Mouse (Mus musculus): Measurements from ENCODE around the gene Ydjc. TPM values are rescaled to one million over a fixed set of nuclear protein-coding genes. Genes with fewer than 3 reads are reported as not detected.
"Not testable (repeated sequence)": the region's sequence is repeated elsewhere in the genome, so short reads cannot be mapped to it uniquely, and the experiment has no call there.

Gene Ydjc
- polyA plus RNA-seq, 1 experiment from 2014 or later = 11.9 TPM

DNA sequence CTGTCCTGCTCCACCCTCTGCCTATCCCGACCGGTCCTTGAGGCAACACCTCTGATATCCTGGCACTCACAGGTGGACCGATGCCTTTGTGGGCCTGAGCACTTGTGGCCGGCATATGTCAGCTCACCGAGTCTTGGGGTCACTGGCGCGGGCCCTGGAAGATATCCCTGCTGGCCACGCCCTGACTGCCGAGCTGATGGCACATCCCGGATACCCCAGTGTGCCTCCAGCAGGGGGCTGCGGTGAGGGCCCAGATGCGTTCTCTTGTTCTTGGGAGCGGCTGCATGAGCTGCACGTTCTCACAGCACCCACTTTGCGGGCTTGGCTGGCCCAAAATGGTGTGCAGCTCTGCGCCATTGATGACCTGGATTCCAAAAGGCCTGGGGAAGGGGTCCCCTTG lies 3.7 kb downstream of the Ydjc start:
- Histone ChIP-seq H3K9me3 (ENCODE audit: control insufficient read depth, low read length) (no peaks in the 10 kb centered on the region), H3K4me2 (replicated peaks; ENCODE audit: low read depth, low read length) (peak overlapping the region; percentile 80), H3K36me3 (ENCODE audit: control insufficient read depth, insufficient read depth, low read length) (no peaks in the 10 kb centered on the region), H3K27ac (ENCODE audit: low read depth, low read length) (no peak overlapping the region), H3K9ac (ENCODE audit: low read depth, low read length) (no peak overlapping the region), H3K4me1 (replicated peaks; ENCODE audit: control insufficient read depth, insufficient read depth, low read length) (0 out of 2 replicates have a peak, but pooled peaks cover 3% of the 10 kb centered on the region), H3K27me3 (ENCODE audit: control insufficient read depth, insufficient read depth, low read length) (peaks cover 12% of the 10 kb centered on the region), H3K4me3 (ENCODE audit: low read depth, low read length) (peak overlapping the region; percentile 36)
- ATAC-seq (ENCODE audit: low FRiP score) = peak; percentile 25; the same call in 1 of the 2 replicates
- 6% methylated on average over 16 of the region's 16 CpGs for WGBS
- DNase-seq (ENCODE audit: low spot score) = peak; percentile 67

DNA sequence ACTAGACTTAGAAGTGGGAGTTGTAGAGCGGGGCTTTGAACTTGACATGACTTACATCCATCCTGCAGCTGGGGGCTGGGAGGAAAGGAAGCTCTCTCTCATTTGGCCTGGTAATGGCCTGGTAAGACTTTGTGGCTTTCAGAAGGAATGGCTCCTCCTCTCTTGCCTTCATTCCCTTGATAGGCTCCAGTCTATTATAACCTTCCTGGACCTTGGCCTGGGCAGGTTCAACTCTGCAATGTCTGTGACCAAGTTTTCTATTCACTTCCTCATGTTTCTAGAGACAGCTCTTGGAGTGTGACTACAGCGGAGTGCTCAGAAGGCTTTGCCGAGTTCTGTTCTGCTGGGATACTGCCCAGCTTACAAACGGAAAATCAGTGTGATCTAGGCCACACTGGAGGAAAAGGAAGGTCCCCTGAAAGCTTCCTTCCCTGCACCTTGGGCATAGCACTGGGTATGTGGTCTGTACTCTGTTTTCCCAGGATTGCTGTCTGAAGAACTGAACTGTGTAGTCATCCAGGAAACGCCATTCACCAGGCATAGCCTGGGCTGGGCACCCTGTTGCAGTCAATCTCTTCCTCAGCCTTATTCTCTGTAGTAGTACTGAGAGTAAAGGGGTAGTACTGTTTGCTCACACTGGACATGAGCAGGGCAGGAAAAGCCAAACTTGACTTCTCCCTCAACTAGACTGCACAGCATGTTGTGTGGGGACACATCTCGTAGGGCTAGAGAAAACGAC lies 6.3 kb downstream of the Ydjc start:
- no peak for ATAC-seq (ENCODE audit: low FRiP score)
- DNase-seq (ENCODE audit: low spot score) = no peak
- H3K27me3 ChIP-seq (ENCODE audit: control insufficient read depth, insufficient read depth, low read length) = peaks cover 12% of the 10 kb centered on the region
- H3K9ac ChIP-seq (ENCODE audit: low read depth, low read length) = no peak overlapping the region
- 0 out of 2 replicates have a peak, but pooled peaks cover 3% of the 10 kb centered on the region for H3K4me1 ChIP-seq (replicated peaks; ENCODE audit: control insufficient read depth, insufficient read depth, low read length)
- H3K9me3 ChIP-seq (ENCODE audit: control insufficient read depth, low read length) = no peaks in the 10 kb centered on the region
- H3K27ac ChIP-seq (ENCODE audit: low read depth, low read length) = no peak overlapping the region
- H3K4me2 ChIP-seq (replicated peaks; ENCODE audit: low read depth, low read length) = no peak overlapping the region
- H3K4me3 ChIP-seq (ENCODE audit: low read depth, low read length) = no peak overlapping the region
- WGBS = 87% methylated on average over 7 of the region's 7 CpGs
- no peaks in the 10 kb centered on the region for H3K36me3 ChIP-seq (ENCODE audit: control insufficient read depth, insufficient read depth, low read length)

DNA sequence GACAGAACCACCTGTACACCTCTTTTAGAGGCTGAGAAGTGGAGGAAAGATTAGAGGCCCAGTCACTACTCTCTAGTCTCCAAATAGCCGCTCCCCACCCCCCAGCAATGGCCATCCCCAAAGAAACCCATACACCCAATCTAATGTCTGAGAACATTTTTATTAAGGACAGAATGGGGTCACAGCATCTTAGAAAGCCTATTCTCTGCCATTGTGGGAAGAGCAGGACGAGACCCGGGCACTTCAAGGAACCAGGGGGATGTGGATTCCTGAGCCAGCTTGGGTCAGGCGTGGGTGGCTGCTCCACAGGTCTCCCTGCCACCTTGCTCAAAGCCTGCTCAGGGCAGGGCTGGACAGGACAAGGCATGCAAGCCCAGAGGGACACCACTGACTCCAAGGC lies 7.5 kb downstream of the Ydjc start:
- Histone ChIP-seq H3K36me3 (ENCODE audit: control insufficient read depth, insufficient read depth, low read length) (no peaks in the 10 kb centered on the region), H3K27ac (ENCODE audit: low read depth, low read length) (no peak overlapping the region), H3K4me1 (replicated peaks; ENCODE audit: control insufficient read depth, insufficient read depth, low read length) (0 out of 2 replicates have a peak, but pooled peaks cover 3% of the 10 kb centered on the region), H3K9ac (ENCODE audit: low read depth, low read length) (no peak overlapping the region), H3K4me2 (replicated peaks; ENCODE audit: low read depth, low read length) (no peak overlapping the region), H3K9me3 (ENCODE audit: control insufficient read depth, low read length) (no peaks in the 10 kb centered on the region), H3K4me3 (ENCODE audit: low read depth, low read length) (no peak overlapping the region), H3K27me3 (ENCODE audit: control insufficient read depth, insufficient read depth, low read length) (peaks cover 12% of the 10 kb centered on the region)
- 92% methylated on average over 4 of the region's 4 CpGs for WGBS
- no peak for DNase-seq (ENCODE audit: low spot score)
- ATAC-seq (ENCODE audit: low FRiP score) = no peak

DNA sequence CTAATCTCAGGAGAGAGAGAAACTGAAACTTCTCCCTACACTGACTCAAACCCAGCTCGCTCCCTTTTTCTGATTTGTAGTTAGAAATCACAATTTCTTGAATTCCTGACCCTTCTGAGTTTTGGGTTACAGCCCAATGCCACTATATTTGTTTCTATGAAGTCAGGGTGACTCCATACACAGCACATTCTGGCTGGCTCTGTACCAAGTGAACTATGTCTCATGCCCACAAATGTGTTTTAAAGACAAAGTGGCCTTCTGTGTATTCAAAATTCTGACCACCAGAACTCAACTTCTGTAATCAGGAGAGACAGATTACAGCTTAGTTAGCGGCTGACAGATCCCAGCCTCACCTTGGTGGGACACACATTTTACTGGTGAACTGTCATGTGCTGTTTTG lies 9.9 kb downstream of the Ydjc start:
- H3K9me3 ChIP-seq (ENCODE audit: control insufficient read depth, low read length) = no peaks in the 10 kb centered on the region
- ATAC-seq (ENCODE audit: low FRiP score) (no peak), DNase-seq (ENCODE audit: low spot score) (no peak)
- H3K27me3 ChIP-seq (ENCODE audit: control insufficient read depth, insufficient read depth, low read length) = no peaks in the 10 kb centered on the region
- no peak overlapping the region for H3K4me3 ChIP-seq (ENCODE audit: low read depth, low read length)
- 97% methylated on average over 2 of the region's 2 CpGs for WGBS
- H3K36me3 ChIP-seq (ENCODE audit: control insufficient read depth, insufficient read depth, low read length) = peaks cover 3% of the 10 kb centered on the region; the same call in 1 of the 2 replicates
- H3K4me2 ChIP-seq (replicated peaks; ENCODE audit: low read depth, low read length) = no peak overlapping the region
- no peak overlapping the region for H3K27ac ChIP-seq (ENCODE audit: low read depth, low read length)
- no peak overlapping the region for H3K9ac ChIP-seq (ENCODE audit: low read depth, low read length)
- no peaks in the 10 kb centered on the region for H3K4me1 ChIP-seq (replicated peaks; ENCODE audit: control insufficient read depth, insufficient read depth, low read length)

- H3K9ac ChIP-seq (ENCODE audit: low read depth, low read length); H3K9me3 ChIP-seq (ENCODE audit: control insufficient read depth, low read length); H3K27ac ChIP-seq (ENCODE audit: low read depth, low read length); H3K27me3 ChIP-seq (ENCODE audit: control insufficient read depth, insufficient read depth, low read length); H3K4me2 ChIP-seq (replicated peaks; ENCODE audit: low read depth, low read length); ATAC-seq (ENCODE audit: low FRiP score); H3K4me1 ChIP-seq (replicated peaks; ENCODE audit: control insufficient read depth, insufficient read depth, low read length); H3K4me3 ChIP-seq (ENCODE audit: low read depth, low read length); DNase-seq (ENCODE audit: low spot score); H3K36me3 ChIP-seq (ENCODE audit: control insufficient read depth, insufficient read depth, low read length): not testable (repeated sequence)
- 92% methylated on average over 1 of the region's 1 CpGs for WGBS
These were observed 21.1 kb downstream of the Ydjc start for GRCm38 (mm10) chr16:17165478-17165877.

DNA sequence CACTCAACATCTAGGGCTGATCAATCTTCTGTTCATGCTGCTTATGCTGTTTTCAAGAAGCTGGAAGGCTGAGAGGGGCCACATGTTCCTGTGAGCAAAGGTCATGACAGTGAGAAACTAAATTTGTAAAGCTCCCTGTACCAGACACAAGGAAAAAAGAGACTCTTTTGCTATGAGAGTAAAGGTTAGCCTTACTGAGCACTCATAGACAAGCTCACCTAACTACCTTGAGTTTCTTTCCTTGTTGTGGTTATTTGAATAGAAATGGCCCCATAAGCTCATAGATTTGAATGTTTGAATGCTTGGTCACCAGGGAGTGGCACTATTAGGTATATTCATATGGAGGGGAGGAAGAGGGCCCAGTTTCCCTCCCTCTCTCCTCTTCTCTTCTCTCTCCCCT lies 22.8 kb downstream of the Ydjc start:
- no peak for DNase-seq (ENCODE audit: low spot score)
- no peak overlapping the region for H3K4me3 ChIP-seq (ENCODE audit: low read depth, low read length)
- ATAC-seq (ENCODE audit: low FRiP score) = no peak

DNA sequence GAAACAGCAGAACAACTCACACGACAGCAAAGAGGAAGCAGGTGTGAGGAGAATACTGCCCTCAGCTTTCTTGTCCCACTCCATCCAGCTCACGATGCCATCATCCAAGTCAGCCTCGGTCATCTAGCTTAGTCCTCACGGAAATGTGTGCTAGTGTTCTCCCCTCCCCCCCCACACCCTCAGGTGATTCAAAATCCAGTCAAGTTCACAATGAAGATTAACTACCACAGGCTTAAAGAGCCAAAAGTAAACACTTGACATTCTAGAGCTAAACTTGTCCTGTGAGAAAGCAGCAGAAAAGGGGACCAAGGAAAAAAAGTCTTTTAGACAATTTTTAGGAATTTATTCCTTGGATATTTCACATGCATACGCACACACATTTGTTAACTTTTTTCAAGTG lies 23.6 kb downstream of the Ydjc start:
- no peak overlapping the region for H3K9ac ChIP-seq (ENCODE audit: low read depth, low read length)
- ATAC-seq (ENCODE audit: low FRiP score) (no peak), DNase-seq (ENCODE audit: low spot score) (no peak)
- H3K4me1 ChIP-seq (replicated peaks; ENCODE audit: control insufficient read depth, insufficient read depth, low read length) = no peaks in the 10 kb centered on the region
- H3K27me3 ChIP-seq (ENCODE audit: control insufficient read depth, insufficient read depth, low read length) = no peaks in the 10 kb centered on the region
- H3K9me3 ChIP-seq (ENCODE audit: control insufficient read depth, low read length) = no peaks in the 10 kb centered on the region
- no peak overlapping the region for H3K27ac ChIP-seq (ENCODE audit: low read depth, low read length)
- no peak overlapping the region for H3K4me2 ChIP-seq (replicated peaks; ENCODE audit: low read depth, low read length)
- no peak overlapping the region for H3K4me3 ChIP-seq (ENCODE audit: low read depth, low read length)
- 0 out of 2 replicates have a peak, but pooled peaks cover 6% of the 10 kb centered on the region for H3K36me3 ChIP-seq (ENCODE audit: control insufficient read depth, insufficient read depth, low read length)
- WGBS = 92% methylated on average over 5 of the region's 5 CpGs

More for the DNA sequence above, 22.8 kb downstream of the Ydjc start:
- Histone ChIP-seq H3K36me3 (ENCODE audit: control insufficient read depth, insufficient read depth, low read length) (0 out of 2 replicates have a peak, but pooled peaks cover 6% of the 10 kb centered on the region), H3K4me2 (replicated peaks; ENCODE audit: low read depth, low read length) (no peak overlapping the region), H3K27ac (ENCODE audit: low read depth, low read length) (no peak overlapping the region), H3K27me3 (ENCODE audit: control insufficient read depth, insufficient read depth, low read length) (no peaks in the 10 kb centered on the region), H3K9ac (ENCODE audit: low read depth, low read length) (no peak overlapping the region), H3K4me1 (replicated peaks; ENCODE audit: control insufficient read depth, insufficient read depth, low read length) (no peaks in the 10 kb centered on the region), H3K9me3 (ENCODE audit: control insufficient read depth, low read length) (no peaks in the 10 kb centered on the region)

DNA sequence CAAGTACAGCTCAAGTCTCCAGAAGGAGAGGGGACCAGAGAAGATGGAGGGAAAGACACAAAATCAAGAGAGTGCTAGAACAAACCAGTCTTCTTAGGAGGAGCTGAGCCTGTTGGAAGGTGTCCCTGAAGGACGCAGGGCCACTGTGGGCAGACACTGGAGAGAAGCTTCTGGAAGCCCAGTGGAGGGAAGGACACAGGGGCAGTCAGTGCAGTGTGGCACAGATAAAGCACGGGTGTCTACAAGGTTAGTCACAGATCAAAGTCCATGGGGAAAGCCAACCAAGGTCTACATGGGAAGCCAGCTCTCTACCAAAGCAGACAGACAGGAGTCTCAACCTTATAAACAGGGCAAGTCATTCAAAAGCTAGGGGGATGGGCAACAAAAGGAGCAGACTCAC lies 31.3 kb downstream of the Ydjc start:
- Histone ChIP-seq H3K4me3 (ENCODE audit: low read depth, low read length) (no peak overlapping the region), H3K27ac (ENCODE audit: low read depth, low read length) (no peak overlapping the region), H3K36me3 (ENCODE audit: control insufficient read depth, insufficient read depth, low read length) (no peaks in the 10 kb centered on the region), H3K4me1 (replicated peaks; ENCODE audit: control insufficient read depth, insufficient read depth, low read length) (no peaks in the 10 kb centered on the region), H3K9ac (ENCODE audit: low read depth, low read length) (no peak overlapping the region), H3K4me2 (replicated peaks; ENCODE audit: low read depth, low read length) (no peak overlapping the region), H3K27me3 (ENCODE audit: control insufficient read depth, insufficient read depth, low read length) (no peaks in the 10 kb centered on the region), H3K9me3 (ENCODE audit: control insufficient read depth, low read length) (no peaks in the 10 kb centered on the region)
- ATAC-seq (ENCODE audit: low FRiP score) = no peak
- DNase-seq (ENCODE audit: low spot score) = no peak
- WGBS = 94% methylated on average over 2 of the region's 2 CpGs

GRCm38 (mm10) chr16:17177623-17178170 lies 33.3 kb downstream of the Ydjc start:
- H3K27me3 ChIP-seq (ENCODE audit: control insufficient read depth, insufficient read depth, low read length) = no peaks in the 10 kb centered on the region
- no peak overlapping the region for H3K4me2 ChIP-seq (replicated peaks; ENCODE audit: low read depth, low read length)
- no peaks in the 10 kb centered on the region for H3K4me1 ChIP-seq (replicated peaks; ENCODE audit: control insufficient read depth, insufficient read depth, low read length)
- H3K9ac ChIP-seq (ENCODE audit: low read depth, low read length) = no peak overlapping the region
- no peaks in the 10 kb centered on the region for H3K9me3 ChIP-seq (ENCODE audit: control insufficient read depth, low read length)
- H3K27ac ChIP-seq (ENCODE audit: low read depth, low read length) = no peak overlapping the region
- no peak overlapping the region for H3K4me3 ChIP-seq (ENCODE audit: low read depth, low read length)
- DNase-seq (ENCODE audit: low spot score) = no peak
- no peak for ATAC-seq (ENCODE audit: low FRiP score)
- 97% methylated on average over 1 of the region's 1 CpGs for WGBS
- no peaks in the 10 kb centered on the region for H3K36me3 ChIP-seq (ENCODE audit: control insufficient read depth, insufficient read depth, low read length)
